Mouse (Mus musculus) megakaryocyte, embryonic 14.5 days (primary cell): ENCODE measurements around the gene Lyrm7. TPM values are rescaled to one million over a fixed set of nuclear protein-coding genes. Genes with fewer than 3 reads are reported as not detected.

ENCODE experiments used
- H3K27me3 ChIP-seq: replicated peaks from 2 replicates; pipeline ENCODE3; 2012; ENCODE audit warnings: inconsistent platforms
- H3K36me3 ChIP-seq: replicated peaks from 2 replicates; pipeline ENCODE3; 2012; ENCODE audit warnings: low read length, inconsistent platforms, mixed read lengths
- H3K4me1 ChIP-seq: 2 replicates; pipeline ENCODE4 v1.6.1; 2012; ENCODE audit warnings: inconsistent platforms
- H3K4me3 ChIP-seq: replicated peaks from 2 replicates; pipeline ENCODE3; 2012; ENCODE audit warnings: moderate library complexity, mild to moderate bottlenecking, inconsistent platforms
- H3K9me3 ChIP-seq: 2 replicates; pipeline ENCODE4 v1.6.1; 2012; ENCODE audit warnings: inconsistent platforms
- FLI1 ChIP-seq: IDR thresholded peaks from 2 replicates; pipeline ENCODE4 v1.6.1; 2012; ENCODE audit warnings: low read length, inconsistent platforms, mixed read lengths
- GATA1 ChIP-seq: IDR thresholded peaks from 3 replicates; pipeline ENCODE4 v1.6.1; 2012; ENCODE audit warnings: mixed read lengths, low read length, inconsistent platforms, borderline replicate concordance
- polyA plus RNA-seq: library from polyadenylated mRNA; stranded (reverse); fragments of >175 nt; gene quantifications from 2 replicates; pipeline ENCODE4 v1.2.3, GENCODE M21; 2012; ENCODE audit warnings: low replicate concordance; ENCODE audit not compliant: insufficient read depth

Gene Lyrm7
- polyA plus RNA-seq, 1 experiment, result 0.13 TPM

DNA sequence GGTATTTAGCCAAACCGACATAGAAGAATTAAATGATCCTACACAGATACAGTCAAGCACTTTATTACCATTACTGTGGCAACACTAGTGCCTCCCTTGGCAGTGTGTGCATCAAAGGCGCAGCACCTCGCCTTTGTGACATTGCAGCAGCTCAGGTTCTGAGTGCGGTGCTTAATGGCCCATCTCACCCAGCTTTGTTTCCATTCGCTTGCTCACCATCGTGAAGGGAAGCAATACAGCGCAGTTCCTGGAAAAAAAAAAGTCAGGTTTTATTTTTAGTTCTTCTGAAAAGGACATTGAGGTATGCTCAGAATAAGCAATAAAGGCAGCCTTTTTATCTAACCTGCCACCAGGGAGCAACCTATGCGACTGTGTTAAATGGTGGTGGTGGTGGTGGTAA lies 33.9 kb downstream of the Lyrm7 start:
- H3K4me1 ChIP-seq, result peaks cover 17% of the 10 kb centered on the region
- TF ChIP-seq FLI1 (no peak), GATA1 (no peak)

GRCm38 (mm10) chr11:54825774-54826173 lies 34.9 kb downstream of the Lyrm7 start:
- Histone ChIP-seq H3K4me1 (peaks cover 18% of the 10 kb centered on the region), H3K4me3 (no peak overlapping the region), H3K9me3 (peaks cover 25% of the 10 kb centered on the region), H3K36me3 (peaks cover 3% of the 10 kb centered on the region), H3K27me3 (peaks cover 11% of the 10 kb centered on the region)
- TF ChIP-seq FLI1, result no peak
- no peak for TF ChIP-seq GATA1

More for the DNA sequence above, 33.9 kb downstream of the Lyrm7 start:
- Histone ChIP-seq H3K27me3 (peaks cover 8% of the 10 kb centered on the region), H3K9me3 (peaks cover 25% of the 10 kb centered on the region), H3K4me3 (no peak overlapping the region), H3K36me3 (peaks cover 3% of the 10 kb centered on the region)

GRCm38 (mm10) chr11:54823467-54823866 lies 37.2 kb downstream of the Lyrm7 start:
- TF ChIP-seq FLI1 (no peak), GATA1 (no peak)
- Histone ChIP-seq H3K27me3 (peaks cover 15% of the 10 kb centered on the region), H3K36me3 (peaks cover 3% of the 10 kb centered on the region), H3K4me1 (peaks cover 25% of the 10 kb centered on the region), H3K4me3 (no peak overlapping the region), H3K9me3 (peaks cover 32% of the 10 kb centered on the region)

- Histone ChIP-seq H3K9me3 (peaks cover 28% of the 10 kb centered on the region), H3K4me1 (peaks cover 25% of the 10 kb centered on the region), H3K4me3 (no peak overlapping the region), H3K27me3 (peaks cover 14% of the 10 kb centered on the region), H3K36me3 (peaks cover 3% of the 10 kb centered on the region)
- TF ChIP-seq FLI1 (no peak), GATA1 (no peak)
Observed at GRCm38 (mm10) chr11:54819489-54819888, 41.2 kb downstream of the Lyrm7 start.

GRCm38 (mm10) chr11:54817449-54817848 lies 43.3 kb downstream of the Lyrm7 start:
- Histone ChIP-seq H3K9me3 (peaks cover 22% of the 10 kb centered on the region), H3K4me3 (no peak overlapping the region), H3K36me3 (no peaks in the 10 kb centered on the region), H3K27me3 (peaks cover 9% of the 10 kb centered on the region), H3K4me1 (peaks cover 34% of the 10 kb centered on the region)
- TF ChIP-seq FLI1 (no peak), GATA1 (no peak)

GRCm38 (mm10) chr11:54815659-54816058 lies 45.1 kb downstream of the Lyrm7 start:
- H3K27me3 ChIP-seq, result peaks cover 14% of the 10 kb centered on the region
- peaks cover 21% of the 10 kb centered on the region for H3K4me1 ChIP-seq
- peaks cover 22% of the 10 kb centered on the region for H3K9me3 ChIP-seq
- H3K4me3 ChIP-seq, result no peak overlapping the region
- no peaks in the 10 kb centered on the region for H3K36me3 ChIP-seq
- no peak for TF ChIP-seq FLI1
- no peak for TF ChIP-seq GATA1

DNA sequence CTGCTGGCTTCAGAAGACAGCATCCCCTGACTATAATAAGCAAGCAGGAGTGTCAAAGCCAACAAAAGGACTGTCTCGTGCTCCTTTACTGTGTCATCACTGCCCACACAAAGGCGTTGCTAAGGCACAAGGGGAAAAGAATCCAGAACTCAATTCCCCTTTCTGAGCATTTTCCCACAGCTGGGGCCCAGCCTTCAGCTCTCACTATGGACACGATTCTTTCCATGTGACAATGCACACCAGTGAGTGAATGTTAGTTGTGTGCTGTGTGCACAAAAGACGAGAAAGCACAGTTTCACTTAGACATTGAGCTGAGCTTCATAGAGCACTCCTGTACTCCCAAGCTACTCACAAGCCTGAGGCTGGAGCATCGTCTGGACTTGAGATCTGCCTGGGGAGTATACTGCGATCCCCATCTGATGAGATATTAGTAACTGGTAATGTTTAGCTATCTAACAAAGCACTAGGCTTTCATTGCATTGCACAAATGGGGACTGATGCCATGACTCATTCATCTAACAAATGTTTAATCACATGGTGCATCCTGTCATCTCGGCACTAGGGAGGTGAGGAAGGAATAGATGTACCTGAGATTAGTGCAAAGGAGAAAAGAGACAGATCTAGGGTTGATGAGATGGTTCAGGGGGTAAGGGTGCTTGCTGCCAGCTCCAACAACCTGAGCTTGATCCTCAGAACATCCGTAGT lies 47.8 kb downstream of the Lyrm7 start:
- H3K27me3 ChIP-seq, result peaks cover 15% of the 10 kb centered on the region
- peaks cover 15% of the 10 kb centered on the region for H3K9me3 ChIP-seq
- TF ChIP-seq GATA1 (no peak), FLI1 (no peak)
- H3K4me3 ChIP-seq, result no peak overlapping the region
- H3K4me1 ChIP-seq, result peaks cover 24% of the 10 kb centered on the region
- no peaks in the 10 kb centered on the region for H3K36me3 ChIP-seq

- H3K36me3 ChIP-seq, result no peaks in the 10 kb centered on the region
- peaks cover 15% of the 10 kb centered on the region for H3K9me3 ChIP-seq
- no peak overlapping the region for H3K4me3 ChIP-seq
- peaks cover 30% of the 10 kb centered on the region for H3K4me1 ChIP-seq
- TF ChIP-seq FLI1 (no peak), GATA1 (no peak)
- H3K27me3 ChIP-seq, result peaks cover 15% of the 10 kb centered on the region
Observed at GRCm38 (mm10) chr11:54812314-54812713, 48.4 kb downstream of the Lyrm7 start.

DNA sequence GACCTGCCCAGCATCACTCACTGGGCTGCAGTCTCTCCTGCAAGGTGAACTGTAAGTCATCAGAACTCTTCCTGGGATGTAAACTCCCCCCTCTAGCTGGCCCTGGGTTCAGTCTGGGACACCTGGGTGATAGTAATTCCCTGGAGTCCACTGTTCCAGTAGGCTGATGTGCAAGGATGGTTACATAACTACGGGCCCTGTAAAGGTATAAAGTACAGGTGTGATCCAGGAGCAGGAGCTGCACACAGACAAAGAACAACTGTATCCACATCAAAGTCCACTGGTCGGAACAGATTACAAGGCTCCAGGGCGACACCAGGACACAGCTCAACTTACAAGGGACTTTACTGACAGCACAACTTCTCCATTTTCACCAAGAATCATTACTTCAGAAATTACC lies 49.7 kb downstream of the Lyrm7 start:
- Histone ChIP-seq H3K4me1 (peaks cover 39% of the 10 kb centered on the region), H3K27me3 (peaks cover 13% of the 10 kb centered on the region), H3K36me3 (no peaks in the 10 kb centered on the region), H3K4me3 (no peak overlapping the region), H3K9me3 (peaks cover 10% of the 10 kb centered on the region)
- TF ChIP-seq FLI1 (no peak), GATA1 (no peak)

DNA sequence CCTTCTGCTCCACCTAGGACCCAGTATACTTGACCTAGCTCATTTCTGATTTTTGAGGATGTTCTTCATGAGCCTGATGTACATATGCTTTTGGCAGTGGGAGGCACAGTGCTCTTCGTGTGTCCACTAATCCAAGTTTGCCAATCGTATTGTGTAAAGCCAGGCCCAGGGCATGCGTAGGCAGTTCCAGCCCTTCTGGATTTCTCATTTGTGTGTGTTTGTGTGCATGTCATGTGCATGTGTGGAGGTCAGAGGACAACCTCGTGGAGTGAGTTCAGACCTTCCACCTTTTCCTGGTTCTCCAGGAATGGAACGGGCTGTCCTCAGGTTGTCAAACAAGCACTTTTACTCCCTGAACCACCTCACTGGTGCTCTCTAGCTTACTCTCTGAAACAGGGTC lies 51.1 kb downstream of the Lyrm7 start:
- Histone ChIP-seq H3K9me3 (no peaks in the 10 kb centered on the region), H3K4me3 (no peak overlapping the region), H3K36me3 (no peaks in the 10 kb centered on the region), H3K4me1 (peaks cover 45% of the 10 kb centered on the region), H3K27me3 (peaks cover 13% of the 10 kb centered on the region)
- TF ChIP-seq FLI1 (no peak), GATA1 (no peak)
